Mouse (Mus musculus): ENCODE data around the gene Olfr1477. TPM values are rescaled to one million over a fixed set of nuclear protein-coding genes. Genes with fewer than 3 reads are reported as not detected.
"Not testable (repeated sequence)": the region's sequence is repeated elsewhere in the genome, so short reads cannot be mapped to it uniquely, and the experiment has no call there.

The Olfr1477 gene
- not detected in 2 replicates for polyA plus RNA-seq (2015; fragmentation: Nextera tagmentation; extraction: Ambion mirVana)

- H3K27ac ChIP-seq (ENCODE audit: low read length) = no peak within 1 kb of the TSS
- no peaks in the 10 kb centered on the region for H3K36me3 ChIP-seq (ENCODE audit: control insufficient read depth, insufficient read depth, low read length)
- 71% methylated on average over 3 of the region's 3 CpGs for WGBS
- H3K9ac ChIP-seq (ENCODE audit: low read depth, low read length) = no peak within 1 kb of the TSS
- no peaks in the 10 kb centered on the region for H3K27me3 ChIP-seq (ENCODE audit: control insufficient read depth, insufficient read depth, low read depth, low read length)
- H3K4me3 ChIP-seq (ENCODE audit: low read depth, low read length) = no peak within 1 kb of the TSS
- H3K4me2 ChIP-seq (ENCODE audit: low read length) = no peak within 1 kb of the TSS
- ATAC-seq = no peak
- H3K9me3 ChIP-seq (replicated peaks; ENCODE audit: control insufficient read depth, low read length, poor library complexity, severe bottlenecking) = no peaks in the 10 kb centered on the region; the same call in 1 of the 2 replicates
- no peaks in the 10 kb centered on the region for H3K4me1 ChIP-seq (ENCODE audit: control insufficient read depth, insufficient read depth, low read length)
Measured at GRCm38 (mm10) chr19:13500246-13500645, at the start of gene Olfr1477. Gene Olfr1477 (plus strand): TSS chr19:13500546.

DNA sequence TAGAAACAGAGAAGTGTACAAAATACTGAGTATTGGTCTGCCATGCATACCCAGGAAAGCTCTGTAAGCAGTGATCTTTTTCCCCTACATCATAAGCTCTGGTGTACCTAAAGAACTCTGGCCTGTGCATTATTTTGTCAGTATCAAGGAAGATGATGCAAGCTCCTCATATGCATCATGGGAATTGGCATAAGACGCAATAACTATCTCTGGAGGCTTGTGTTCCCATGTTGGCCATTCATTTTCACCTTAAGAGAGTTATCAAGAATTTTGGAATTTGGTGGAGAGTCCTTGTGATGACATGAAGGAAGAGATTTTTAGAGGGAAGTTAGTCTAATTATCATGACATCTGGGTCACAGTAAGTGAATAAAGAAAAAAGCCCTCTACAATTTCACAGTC is 44.4 kb upstream of the Olfr1477 start, which contains the start of gene Olfr1472:
Gene Olfr1472 (minus strand): TSS at position 101 of the 400 bp plus-strand sequence.
- ATAC-seq = no peak
- 89% methylated on average over 1 of the region's 1 CpGs for WGBS

GRCm38 (mm10) chr19:13469265-13469664 is 31.1 kb upstream of the Olfr1477 start, which contains the start of gene Olfr1474:
Gene Olfr1474 (plus strand): TSS chr19:13469565.
- ATAC-seq; H3K36me3 ChIP-seq (ENCODE audit: control insufficient read depth, insufficient read depth, low read length); H3K27me3 ChIP-seq (ENCODE audit: control insufficient read depth, insufficient read depth, low read depth, low read length); H3K27ac ChIP-seq (ENCODE audit: low read length); H3K4me2 ChIP-seq (ENCODE audit: low read length); H3K9ac ChIP-seq (ENCODE audit: low read depth, low read length); H3K4me3 ChIP-seq (ENCODE audit: low read depth, low read length); H3K4me1 ChIP-seq (ENCODE audit: control insufficient read depth, insufficient read depth, low read length); H3K9me3 ChIP-seq (replicated peaks; ENCODE audit: control insufficient read depth, low read length, poor library complexity, severe bottlenecking): not testable (repeated sequence)
- 78% methylated on average over 4 of the region's 4 CpGs for WGBS

More for the DNA sequence above, 44.4 kb upstream of the Olfr1477 start, which contains the start of gene Olfr1472:
- no peaks in the 10 kb centered on the region for H3K4me1 ChIP-seq (ENCODE audit: control insufficient read depth, insufficient read depth, low read length)
- H3K4me3 ChIP-seq (ENCODE audit: low read depth, low read length) = no peak within 1 kb of the TSS
- H3K9me3 ChIP-seq (replicated peaks; ENCODE audit: control insufficient read depth, low read length, poor library complexity, severe bottlenecking) = peaks cover 3% of the 10 kb centered on the region; the same call in 1 of the 2 replicates
- H3K9ac ChIP-seq (ENCODE audit: low read depth, low read length) = no peak within 1 kb of the TSS
- no peak within 1 kb of the TSS for H3K27ac ChIP-seq (ENCODE audit: low read length)
- no peaks in the 10 kb centered on the region for H3K36me3 ChIP-seq (ENCODE audit: control insufficient read depth, insufficient read depth, low read length)
- H3K4me2 ChIP-seq (ENCODE audit: low read length) = no peak within 1 kb of the TSS
- no peaks in the 10 kb centered on the region for H3K27me3 ChIP-seq (ENCODE audit: control insufficient read depth, insufficient read depth, low read depth, low read length)

DNA sequence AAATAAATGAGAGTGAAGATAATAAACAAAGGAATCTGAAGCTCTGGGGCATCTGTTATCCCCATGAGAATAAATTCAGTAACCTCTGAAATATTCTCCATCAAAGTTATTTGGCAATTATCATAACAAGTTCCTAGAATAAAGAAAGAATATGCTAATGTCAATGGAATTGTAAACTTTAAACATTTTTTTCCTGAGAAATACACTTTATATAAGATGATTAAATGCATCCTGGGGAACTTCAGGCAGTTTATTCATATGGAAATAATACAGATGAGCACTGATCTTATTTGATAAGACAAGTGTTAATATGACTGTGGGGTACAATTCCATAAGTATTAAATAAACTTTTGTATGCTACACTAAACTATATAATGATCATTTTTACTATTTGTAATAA is 20.2 kb upstream of the Olfr1477 start, which contains the start of gene Olfr1475:
Gene Olfr1475 (minus strand): TSS at position 101 of the 400 bp plus-strand sequence.
- no peak for ATAC-seq
- no peaks in the 10 kb centered on the region for H3K36me3 ChIP-seq (ENCODE audit: control insufficient read depth, insufficient read depth, low read length)
- no peak within 1 kb of the TSS for H3K27ac ChIP-seq (ENCODE audit: low read length)
- H3K9ac ChIP-seq (ENCODE audit: low read depth, low read length) = no peak within 1 kb of the TSS
- H3K4me1 ChIP-seq (ENCODE audit: control insufficient read depth, insufficient read depth, low read length) = no peaks in the 10 kb centered on the region
- H3K4me2 ChIP-seq (ENCODE audit: low read length) = no peak within 1 kb of the TSS
- no peak within 1 kb of the TSS for H3K4me3 ChIP-seq (ENCODE audit: low read depth, low read length)
- no peaks in the 10 kb centered on the region for H3K27me3 ChIP-seq (ENCODE audit: control insufficient read depth, insufficient read depth, low read depth, low read length)
- no peaks in the 10 kb centered on the region for H3K9me3 ChIP-seq (replicated peaks; ENCODE audit: control insufficient read depth, low read length, poor library complexity, severe bottlenecking)

GRCm38 (mm10) chr19:13527613-13528012 is 27.3 kb downstream of the Olfr1477 start, which contains the start of gene Olfr1480:
Gene Olfr1480 (plus strand): TSS chr19:13527913.
- ATAC-seq = no peak
- Histone ChIP-seq H3K4me1 (ENCODE audit: control insufficient read depth, insufficient read depth, low read length) (no peaks in the 10 kb centered on the region), H3K36me3 (ENCODE audit: control insufficient read depth, insufficient read depth, low read length) (no peaks in the 10 kb centered on the region), H3K27ac (ENCODE audit: low read length) (no peak within 1 kb of the TSS), H3K27me3 (ENCODE audit: control insufficient read depth, insufficient read depth, low read depth, low read length) (no peaks in the 10 kb centered on the region), H3K9ac (ENCODE audit: low read depth, low read length) (no peak within 1 kb of the TSS), H3K4me2 (ENCODE audit: low read length) (no peak within 1 kb of the TSS), H3K9me3 (replicated peaks; ENCODE audit: control insufficient read depth, low read length, poor library complexity, severe bottlenecking) (peaks cover 2% of the 10 kb centered on the region; the same call in 1 of the 2 replicates), H3K4me3 (ENCODE audit: low read depth, low read length) (no peak within 1 kb of the TSS)
- 84% methylated on average over 2 of the region's 2 CpGs for WGBS

Other genes with a start within 250 kb of the Olfr1477 start
- not detected in 2 replicates for gene Olfr1465, start 185.0 kb upstream of the Olfr1477 start, polyA plus RNA-seq (2015; fragmentation: Nextera tagmentation; extraction: Ambion mirVana)
- not detected in 2 replicates for gene Olfr1466, start 161.7 kb upstream of the Olfr1477 start, polyA plus RNA-seq (2015; fragmentation: Nextera tagmentation; extraction: Ambion mirVana)
- not detected in 2 replicates for gene Olfr1467, start 138.3 kb upstream of the Olfr1477 start, polyA plus RNA-seq (2015; fragmentation: Nextera tagmentation; extraction: Ambion mirVana)
- gene Olfr1469, start 92.7 kb upstream of the Olfr1477 start, polyA plus RNA-seq (2015; fragmentation: Nextera tagmentation; extraction: Ambion mirVana) = not detected in 2 replicates
- not detected in 2 replicates for gene Olfr1471, start 57.1 kb upstream of the Olfr1477 start, polyA plus RNA-seq (2015; fragmentation: Nextera tagmentation; extraction: Ambion mirVana)
- gene Olfr1472, start 44.5 kb upstream of the Olfr1477 start, polyA plus RNA-seq (2015; fragmentation: Nextera tagmentation; extraction: Ambion mirVana) = not detected in 2 replicates
- gene Olfr1474, start 31.0 kb upstream of the Olfr1477 start, polyA plus RNA-seq (2015; fragmentation: Nextera tagmentation; extraction: Ambion mirVana) = not detected in 2 replicates
- gene Olfr1475, start 20.4 kb upstream of the Olfr1477 start, polyA plus RNA-seq (2015; fragmentation: Nextera tagmentation; extraction: Ambion mirVana) = not detected in 2 replicates
- gene Olfr1480, start 27.4 kb downstream of the Olfr1477 start, polyA plus RNA-seq (2015; fragmentation: Nextera tagmentation; extraction: Ambion mirVana) = not detected in 2 replicates
- not detected in 2 replicates for gene Olfr1484, start 83.0 kb downstream of the Olfr1477 start, polyA plus RNA-seq (2015; fragmentation: Nextera tagmentation; extraction: Ambion mirVana)
- not detected in 2 replicates for gene Olfr1487, start 116.8 kb downstream of the Olfr1477 start, polyA plus RNA-seq (2015; fragmentation: Nextera tagmentation; extraction: Ambion mirVana)
- gene Olfr1489, start 131.1 kb downstream of the Olfr1477 start, polyA plus RNA-seq (2015; fragmentation: Nextera tagmentation; extraction: Ambion mirVana) = not detected in 2 replicates
- gene Olfr1490, start 150.5 kb downstream of the Olfr1477 start, polyA plus RNA-seq (2015; fragmentation: Nextera tagmentation; extraction: Ambion mirVana) = not detected in 2 replicates
- not detected in 2 replicates for gene Olfr1491, start 196.7 kb downstream of the Olfr1477 start, polyA plus RNA-seq (2015; fragmentation: Nextera tagmentation; extraction: Ambion mirVana)
- gene Olfr1493-ps1, start 222.7 kb downstream of the Olfr1477 start, polyA plus RNA-seq (2015; fragmentation: Nextera tagmentation; extraction: Ambion mirVana) = not detected in 2 replicates
- not detected in 2 replicates for gene Olfr1494, start 239.2 kb downstream of the Olfr1477 start, polyA plus RNA-seq (2015; fragmentation: Nextera tagmentation; extraction: Ambion mirVana)

Measured in midbrain, embryonic 16.5 days (tissue).